Mouse (Mus musculus) neural tube, embryonic 11.5 days (tissue): ENCODE data around the gene Pacsin2. TPM values are rescaled to one million over a fixed set of nuclear protein-coding genes. Genes with fewer than 3 reads are reported as not detected.

Source experiments
- ATAC-seq: fragments of 200-750 bp; cut with Nextera tagmentation; 2 replicates; pipeline ENCODE4 v1.8.0; 2017; ENCODE audit warnings: moderate number of reproducible peaks, mild to moderate bottlenecking, moderate TSS enrichment, moderate library complexity; ENCODE audit not compliant: insufficient read depth, low FRiP score, low TSS enrichment
- DNase-seq: peaks from one replicate; pipeline ENCODE4 v3.0.0-alpha.2; 2015; ENCODE audit warnings: low spot score
- H3K27ac ChIP-seq: fragments of 300-500 bp; sonication (generic); 2 replicates; pipeline ENCODE4 v1.5.1; 2014; ENCODE audit warnings: low read depth, mild to moderate bottlenecking, low read length
- H3K27me3 ChIP-seq: fragments of 300-500 bp; sonication (generic); 2 replicates; pipeline ENCODE4 v1.6.1; 2014; ENCODE audit warnings: mild to moderate bottlenecking, low read length, mixed read lengths; ENCODE audit not compliant: control insufficient read depth, insufficient read depth
- H3K36me3 ChIP-seq: fragments of 300-500 bp; sonication (generic); 2 replicates; pipeline ENCODE4 v1.6.1; 2014; ENCODE audit warnings: mild to moderate bottlenecking, low read length, moderate library complexity, mixed read lengths; ENCODE audit not compliant: control insufficient read depth, insufficient read depth
- H3K4me1 ChIP-seq: fragments of 300-500 bp; sonication (generic); 2 replicates; pipeline ENCODE4 v1.6.1; 2014; ENCODE audit warnings: low read length, mixed read lengths; ENCODE audit not compliant: control insufficient read depth, insufficient read depth
- H3K4me2 ChIP-seq: fragments of 300-500 bp; sonication (generic); 2 replicates; pipeline ENCODE4 v1.6.1; 2014; ENCODE audit warnings: low read depth, mild to moderate bottlenecking, moderate library complexity
- H3K4me3 ChIP-seq: fragments of 300-500 bp; sonication (generic); 2 replicates; pipeline ENCODE4 v1.5.1; 2014; ENCODE audit warnings: low read depth, low read length
- H3K9ac ChIP-seq: fragments of 300-500 bp; sonication (generic); 2 replicates; pipeline ENCODE4 v1.6.1; 2014; ENCODE audit warnings: mild to moderate bottlenecking, low read length
- H3K9me3 ChIP-seq: fragments of 300-500 bp; sonication (generic); 2 replicates; pipeline ENCODE4 v1.6.1; 2016; ENCODE audit warnings: low read length; ENCODE audit not compliant: control insufficient read depth
- WGBS: fragments of 180-500 bp; shearing (Covaris S2); extraction: QIAGEN DNeasy Blood & Tissue Kit; methylation state at CpG from one replicate; pipeline ENCODE4 v1.1.7; 2014; 5-methylcytosine and 5-hydroxymethylcytosine counted together
- polyA plus RNA-seq: library from polyadenylated mRNA; unstranded; fragments of >200 nt; fragmentation: Nextera tagmentation; extraction: Ambion mirVana; gene quantifications from 2 replicates; pipeline ENCODE4 v1.2.1, GENCODE M21; 2014

The Pacsin2 gene
- polyA plus RNA-seq, 1 experiment from 2014 or later: 46.2 TPM

DNA sequence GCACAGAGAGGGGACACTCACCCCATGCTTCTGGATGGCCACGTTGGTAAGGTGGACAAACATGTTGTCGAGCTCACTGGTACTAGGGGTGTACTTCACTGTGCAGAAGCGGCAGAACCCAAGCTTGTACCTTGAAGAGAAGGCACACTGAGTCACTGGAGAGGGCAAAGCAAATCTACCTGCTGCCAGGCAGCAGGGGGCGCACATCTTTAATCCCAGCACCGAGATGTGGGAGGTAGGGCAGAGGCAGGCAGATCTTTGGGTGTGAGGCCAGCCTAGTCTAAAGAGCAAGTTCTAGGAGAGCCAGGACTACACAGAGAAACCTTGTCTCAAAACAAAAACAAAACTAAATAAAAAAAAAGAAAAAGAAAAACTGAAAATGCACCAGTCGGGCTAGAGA, 32.9 kb upstream of the Pacsin2 start:
- Histone ChIP-seq H3K27me3 (no peaks in the 10 kb centered on the region), H3K4me1 (no peaks in the 10 kb centered on the region), H3K9me3 (no peaks in the 10 kb centered on the region), H3K4me3 (no peak overlapping the region), H3K4me2 (no peak overlapping the region), H3K36me3 (peaks cover 9% of the 10 kb centered on the region), H3K9ac (no peak overlapping the region), H3K27ac (no peak overlapping the region)
- DNase-seq (no peak), ATAC-seq (no peak)
- 90% methylated on average over 6 of the region's 6 CpGs for WGBS

DNA sequence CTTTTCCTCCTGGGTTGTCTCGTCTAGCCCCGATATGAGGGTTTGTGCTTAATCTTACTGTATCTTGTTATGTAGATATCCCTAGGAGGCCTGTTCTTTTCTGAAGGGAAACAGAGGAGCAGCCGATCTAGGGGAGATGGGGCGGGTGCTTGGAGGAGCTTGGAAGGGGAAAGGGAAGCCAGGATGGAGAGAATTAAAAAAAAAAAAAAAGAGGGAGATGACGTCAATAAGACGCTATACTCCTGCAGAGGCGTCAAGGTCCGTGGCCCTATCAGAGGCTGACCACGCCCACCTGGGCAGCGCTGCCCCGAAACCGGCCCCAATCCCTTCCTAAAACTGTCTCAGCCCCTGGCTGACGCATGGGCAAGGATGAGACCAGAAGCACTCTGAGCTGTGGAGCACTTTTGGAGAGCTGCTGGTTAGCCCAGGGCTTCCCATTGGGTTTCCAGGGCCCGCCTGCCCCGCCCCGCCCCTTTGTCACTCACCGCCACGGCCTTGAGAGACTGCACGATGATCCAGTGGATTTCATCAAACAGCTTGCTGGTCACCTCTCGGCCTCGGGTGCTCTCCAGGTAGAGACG, 31.5 kb upstream of the Pacsin2 start:
- Histone ChIP-seq H3K9ac (no peak overlapping the region), H3K4me2 (no peak overlapping the region), H3K9me3 (no peaks in the 10 kb centered on the region), H3K4me3 (no peak overlapping the region), H3K27me3 (no peaks in the 10 kb centered on the region), H3K36me3 (peaks cover 11% of the 10 kb centered on the region), H3K4me1 (no peaks in the 10 kb centered on the region), H3K27ac (no peak overlapping the region)
- DNase-seq (no peak), ATAC-seq (no peak)
- 67% methylated on average over 22 of the region's 22 CpGs for WGBS

DNA sequence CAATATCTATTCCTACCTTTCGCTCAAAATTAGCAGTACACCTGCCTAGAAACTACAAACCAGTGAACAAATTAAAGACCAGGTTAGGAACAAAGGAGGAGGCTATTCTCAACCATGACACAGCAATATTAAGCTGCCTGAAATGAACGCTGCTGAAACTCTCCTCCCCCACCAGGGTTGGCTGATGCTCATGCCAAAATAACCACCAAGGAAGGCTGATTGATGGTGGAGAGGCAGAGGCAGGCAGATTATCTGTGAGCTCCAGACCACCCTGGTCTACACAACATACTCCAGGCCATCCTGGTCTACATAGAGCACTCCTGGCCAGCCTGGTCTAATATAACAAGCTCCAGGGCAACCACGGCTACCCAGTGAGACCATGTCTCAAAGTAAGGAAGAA, 30.8 kb upstream of the Pacsin2 start:
- no peak overlapping the region for H3K27ac ChIP-seq
- peaks cover 11% of the 10 kb centered on the region for H3K36me3 ChIP-seq
- 93% methylated on average over 3 of the region's 3 CpGs for WGBS
- ATAC-seq (no peak), DNase-seq (no peak)
- H3K27me3 ChIP-seq: no peaks in the 10 kb centered on the region
- no peaks in the 10 kb centered on the region for H3K9me3 ChIP-seq
- H3K4me2 ChIP-seq: no peak overlapping the region
- H3K4me1 ChIP-seq: no peaks in the 10 kb centered on the region
- H3K9ac ChIP-seq: no peak overlapping the region
- H3K4me3 ChIP-seq: no peak overlapping the region

DNA sequence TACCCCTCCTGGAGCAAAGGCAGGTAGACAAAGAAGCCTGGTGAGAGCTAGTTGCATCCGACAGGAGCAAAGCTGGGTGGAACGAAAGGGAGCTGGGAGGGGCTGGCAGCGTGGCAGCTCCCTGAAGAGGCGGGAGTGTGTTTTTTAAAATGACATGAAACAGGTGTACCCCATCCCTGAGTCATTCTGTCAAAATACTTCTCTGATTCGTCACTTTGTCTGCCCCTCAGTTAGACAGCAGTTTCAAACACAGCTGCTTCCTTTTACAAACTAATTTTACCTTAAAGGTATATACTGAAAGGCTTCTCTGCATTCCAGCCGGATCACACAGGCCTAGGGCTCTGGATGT, 30.1 kb upstream of the Pacsin2 start:
- ATAC-seq (no peak), DNase-seq (no peak)
- H3K4me2 ChIP-seq: no peak overlapping the region
- no peaks in the 10 kb centered on the region for H3K4me1 ChIP-seq
- WGBS: 75% methylated on average over 6 of the region's 6 CpGs
- no peak overlapping the region for H3K27ac ChIP-seq
- no peak overlapping the region for H3K4me3 ChIP-seq
- peaks cover 11% of the 10 kb centered on the region for H3K36me3 ChIP-seq
- no peaks in the 10 kb centered on the region for H3K27me3 ChIP-seq
- no peaks in the 10 kb centered on the region for H3K9me3 ChIP-seq
- H3K9ac ChIP-seq: no peak overlapping the region

DNA sequence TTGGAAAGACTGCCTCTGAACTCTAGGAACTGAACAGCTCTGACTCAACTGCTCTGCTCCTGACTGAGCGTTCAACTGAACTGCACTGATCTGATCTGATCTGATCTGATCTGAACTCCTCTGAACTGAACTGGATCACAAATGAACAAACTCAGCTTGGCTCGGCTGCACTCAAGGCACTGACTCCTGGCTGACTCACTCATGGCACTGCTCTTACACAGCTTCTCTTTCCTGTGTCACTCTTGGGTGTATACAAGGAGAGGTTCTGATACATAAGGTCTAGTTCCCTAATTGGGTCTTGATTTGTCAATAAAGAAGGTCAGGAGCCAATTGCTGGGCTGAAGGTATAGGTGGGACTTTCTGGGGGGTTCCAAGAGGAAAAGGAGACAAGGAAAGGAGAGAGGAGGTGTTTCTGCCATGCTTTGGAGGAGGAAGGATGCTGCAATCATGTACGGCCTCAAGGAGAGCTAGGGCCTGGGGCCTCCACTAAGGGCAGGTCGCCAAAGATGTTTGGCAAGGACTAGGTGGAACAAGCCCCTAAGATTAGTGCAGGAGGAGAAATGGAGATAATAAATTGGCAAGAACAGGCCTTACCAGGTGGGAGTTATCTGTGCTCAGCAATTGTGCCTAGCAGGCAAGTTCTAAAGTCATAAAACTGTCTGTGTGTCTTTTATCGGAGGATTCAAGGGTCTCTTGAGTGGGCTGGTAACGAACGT, 29.6 kb upstream of the Pacsin2 start:
- Histone ChIP-seq H3K9ac (no peak overlapping the region), H3K27me3 (no peaks in the 10 kb centered on the region), H3K4me1 (no peaks in the 10 kb centered on the region), H3K9me3 (no peaks in the 10 kb centered on the region), H3K4me2 (no peak overlapping the region), H3K27ac (no peak overlapping the region), H3K36me3 (peaks cover 9% of the 10 kb centered on the region), H3K4me3 (no peak overlapping the region)
- ATAC-seq (no peak), DNase-seq (no peak)
- WGBS: 68% methylated on average over 7 of the region's 7 CpGs

DNA sequence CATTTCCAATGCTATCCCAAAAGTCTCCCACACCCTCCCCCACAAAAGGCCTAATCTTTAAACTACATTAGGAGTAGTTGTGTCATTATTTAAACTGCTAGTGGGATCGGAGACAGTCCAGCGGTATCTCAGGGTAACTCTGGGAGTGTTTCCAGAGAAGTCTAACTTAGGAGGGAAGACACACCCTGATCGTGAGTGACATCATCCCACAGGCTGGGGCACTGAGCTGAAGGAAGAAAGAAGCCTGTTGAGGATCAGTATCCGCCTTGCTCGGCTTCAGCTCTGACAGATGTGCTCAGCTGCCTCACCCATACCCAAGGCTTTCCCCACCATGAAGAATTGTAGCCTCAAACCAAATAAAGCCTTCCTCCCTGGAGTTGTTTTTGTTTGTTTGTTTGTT, 27.5 kb upstream of the Pacsin2 start:
- no peak overlapping the region for H3K4me2 ChIP-seq
- no peak for ATAC-seq
- DNase-seq: no peak
- H3K27me3 ChIP-seq: no peaks in the 10 kb centered on the region
- peaks cover 7% of the 10 kb centered on the region for H3K36me3 ChIP-seq
- H3K9ac ChIP-seq: no peak overlapping the region
- 83% methylated on average over 5 of the region's 5 CpGs for WGBS
- no peaks in the 10 kb centered on the region for H3K9me3 ChIP-seq
- H3K27ac ChIP-seq: no peak overlapping the region
- no peak overlapping the region for H3K4me3 ChIP-seq
- H3K4me1 ChIP-seq: no peaks in the 10 kb centered on the region

DNA sequence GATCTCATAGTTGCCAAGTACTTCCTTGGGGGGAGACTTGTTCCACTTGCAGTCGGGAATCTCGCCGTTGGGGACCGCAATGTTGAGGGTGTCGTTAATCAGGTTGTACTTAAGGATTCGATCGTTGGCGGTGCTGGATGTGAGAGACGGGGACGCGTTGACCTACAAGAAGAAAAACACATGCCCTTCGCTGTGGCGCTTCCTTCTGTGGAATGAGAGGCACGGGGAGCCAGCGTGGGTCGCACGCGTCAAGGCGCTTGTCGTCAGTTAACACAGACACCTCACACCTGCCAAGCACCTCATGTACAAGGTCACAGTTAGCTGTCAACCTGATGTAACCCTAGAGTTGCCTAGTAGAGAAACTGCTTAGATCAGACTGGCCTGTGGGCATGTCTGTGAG, 25.1 kb upstream of the Pacsin2 start:
- Histone ChIP-seq H3K9me3 (no peaks in the 10 kb centered on the region), H3K9ac (no peak overlapping the region), H3K36me3 (peaks cover 7% of the 10 kb centered on the region), H3K4me3 (no peak overlapping the region), H3K27ac (no peak overlapping the region), H3K4me1 (no peaks in the 10 kb centered on the region), H3K27me3 (no peaks in the 10 kb centered on the region), H3K4me2 (no peak overlapping the region)
- ATAC-seq: no peak
- no peak for DNase-seq
- 93% methylated on average over 20 of the region's 20 CpGs for WGBS

DNA sequence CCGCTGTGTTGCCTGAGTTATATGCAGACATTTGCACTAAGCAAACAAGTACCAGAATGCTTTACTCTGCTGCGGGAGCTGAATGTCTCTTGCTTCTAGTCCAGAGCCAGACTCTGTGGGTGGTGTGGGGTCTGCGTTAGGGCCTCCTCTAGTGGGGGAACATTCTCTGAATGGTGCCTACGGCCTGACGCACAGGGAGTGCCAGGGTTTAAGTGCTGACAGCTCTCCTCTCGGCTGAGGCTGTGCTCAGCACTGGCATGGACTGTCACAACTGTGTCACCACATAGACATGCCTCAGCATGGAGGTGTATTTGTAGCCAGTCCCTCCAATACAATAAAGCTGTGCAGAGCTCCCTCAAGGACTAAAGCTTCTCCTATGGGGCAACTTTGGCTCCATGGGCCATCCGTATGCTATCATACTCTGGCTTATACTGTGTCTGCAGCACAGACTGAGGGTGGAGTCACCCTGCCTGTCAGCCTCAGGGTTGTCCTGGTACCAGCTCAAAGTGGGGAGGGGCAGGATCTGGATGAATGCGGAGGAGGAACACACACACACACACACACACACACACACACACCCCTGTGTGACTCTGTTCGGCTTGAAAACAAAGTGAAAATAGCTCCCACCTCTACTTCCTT, 23.2 kb upstream of the Pacsin2 start:
- no peak overlapping the region for H3K9ac ChIP-seq
- H3K4me2 ChIP-seq: no peak overlapping the region
- peaks cover 4% of the 10 kb centered on the region; the same call in 1 of the 2 replicates for H3K36me3 ChIP-seq
- no peaks in the 10 kb centered on the region for H3K27me3 ChIP-seq
- H3K27ac ChIP-seq: no peak overlapping the region
- WGBS: 76% methylated on average over 9 of the region's 9 CpGs
- DNase-seq: no peak
- no peak for ATAC-seq
- H3K4me1 ChIP-seq: no peaks in the 10 kb centered on the region
- H3K4me3 ChIP-seq: no peak overlapping the region
- H3K9me3 ChIP-seq: no peaks in the 10 kb centered on the region

DNA sequence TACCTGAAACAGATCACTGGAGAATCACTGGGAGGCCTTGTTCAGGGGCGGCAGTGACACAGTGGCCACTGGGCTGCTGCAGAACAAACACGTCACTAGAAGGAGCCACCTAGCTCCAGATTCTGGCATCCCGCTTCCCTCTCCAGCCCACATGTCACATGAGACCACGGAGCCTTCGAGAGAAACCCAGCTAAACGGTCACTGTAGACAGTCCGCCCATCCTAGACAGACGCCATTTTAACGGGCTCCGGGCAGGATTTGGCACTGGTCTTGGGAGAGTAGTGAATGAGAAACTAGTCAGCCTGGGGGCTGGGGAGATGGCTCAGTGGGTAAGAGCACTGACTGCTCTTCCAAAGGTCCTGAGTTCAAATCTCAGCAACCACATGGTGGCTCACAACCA, 19.9 kb upstream of the Pacsin2 start:
- no peak overlapping the region for H3K4me2 ChIP-seq
- ATAC-seq (no peak), DNase-seq (no peak)
- no peaks in the 10 kb centered on the region for H3K4me1 ChIP-seq
- H3K9me3 ChIP-seq: no peaks in the 10 kb centered on the region
- no peaks in the 10 kb centered on the region for H3K36me3 ChIP-seq
- no peaks in the 10 kb centered on the region for H3K27me3 ChIP-seq
- 89% methylated on average over 10 of the region's 10 CpGs for WGBS
- H3K27ac ChIP-seq: no peak overlapping the region
- no peak overlapping the region for H3K4me3 ChIP-seq
- H3K9ac ChIP-seq: no peak overlapping the region
